Mouse (Mus musculus) lung, postnatal 36 days (tissue): ENCODE data around the gene Sez6l2.
"Not testable (repeated sequence)": the region's sequence is repeated elsewhere in the genome, so short reads cannot be mapped to it uniquely, and the experiment has no call there.

Source experiments
- DNase-seq: peaks from one replicate; pipeline ENCODE4 v3.0.0; 2022; ENCODE audit warnings: mixed read lengths

Gene Sez6l2

GRCm38 (mm10) chr7:126949793-126950646 lies at the start of gene Sez6l2:
Sez6l2 (plus strand) TSS chr7:126950563.
- DNase-seq = peak; percentile 89

GRCm38 (mm10) chr7:126905590-126905989 lies 44.8 kb upstream of the Sez6l2 start:
- DNase-seq = no peak

- DNase-seq = no peak
These were observed 35.5 kb upstream of the Sez6l2 start for GRCm38 (mm10) chr7:126914844-126915243.

DNA sequence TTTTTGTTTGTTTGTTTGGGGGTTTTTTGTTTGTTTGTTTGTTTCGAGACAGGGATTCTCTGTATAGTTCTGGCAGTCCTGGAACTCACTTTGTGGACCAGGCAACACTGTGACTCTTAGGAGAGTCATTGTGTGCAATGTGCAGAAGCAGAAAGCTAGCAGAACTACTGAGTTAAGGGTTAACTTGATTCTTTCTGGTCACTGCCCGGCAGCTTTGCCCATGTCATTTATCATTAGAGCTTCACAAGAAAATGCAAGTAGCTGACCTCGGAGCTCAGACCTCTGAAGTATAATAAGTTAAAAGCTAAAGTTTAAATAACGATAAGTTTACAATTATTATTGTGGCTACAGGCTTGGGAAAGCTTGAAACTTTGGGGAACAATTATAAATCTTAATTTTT lies 32.0 kb upstream of the Sez6l2 start:
- DNase-seq = not testable (repeated sequence)

DNA sequence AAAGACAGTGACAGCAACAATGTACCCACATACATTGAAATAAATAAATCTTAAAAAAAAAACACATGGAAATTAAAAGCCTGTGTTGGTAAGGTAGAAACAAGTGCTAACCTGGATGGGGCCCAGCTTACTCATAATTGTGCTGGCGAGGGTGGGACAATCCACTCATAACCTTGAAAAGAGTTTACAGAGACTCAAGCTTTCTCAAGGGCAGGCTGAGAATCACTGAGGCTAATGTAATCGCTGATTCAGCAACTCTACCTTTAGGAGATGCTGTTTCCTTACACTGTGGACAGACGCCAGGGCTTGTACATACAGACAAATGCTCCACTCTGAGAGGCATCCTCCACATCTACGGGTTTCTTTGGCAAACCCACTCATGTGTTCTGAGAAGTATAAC lies 30.4 kb upstream of the Sez6l2 start:
- no peak for DNase-seq

GRCm38 (mm10) chr7:126921563-126921962 lies 28.8 kb upstream of the Sez6l2 start:
- no peak for DNase-seq

DNA sequence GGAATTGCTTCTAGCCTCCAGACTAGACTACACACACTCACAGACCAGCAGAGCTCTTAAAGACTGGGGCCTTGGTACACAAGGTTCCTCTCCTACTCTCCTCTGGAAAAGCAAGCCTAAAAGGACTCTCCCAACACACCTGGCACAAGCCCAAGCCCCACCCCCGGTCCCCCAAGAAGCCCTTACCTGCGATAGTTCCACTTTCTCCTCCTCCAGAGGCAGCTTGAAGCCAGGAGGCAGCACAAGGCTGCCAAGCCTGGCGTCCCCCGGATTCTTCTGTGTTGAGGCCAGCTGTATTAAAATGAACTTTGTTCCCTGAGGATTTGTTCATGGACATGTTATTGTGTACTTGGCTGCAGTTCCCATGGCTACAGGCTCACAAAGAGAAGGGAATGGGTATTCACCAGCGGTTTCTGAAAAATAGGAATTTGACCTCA lies 27.7 kb upstream of the Sez6l2 start, which contains the start of gene Tmem219:
TSS of gene Tmem219 (minus strand) at position 294 of the 437 bp plus-strand sequence.
- DNase-seq = peak; percentile 84

DNA sequence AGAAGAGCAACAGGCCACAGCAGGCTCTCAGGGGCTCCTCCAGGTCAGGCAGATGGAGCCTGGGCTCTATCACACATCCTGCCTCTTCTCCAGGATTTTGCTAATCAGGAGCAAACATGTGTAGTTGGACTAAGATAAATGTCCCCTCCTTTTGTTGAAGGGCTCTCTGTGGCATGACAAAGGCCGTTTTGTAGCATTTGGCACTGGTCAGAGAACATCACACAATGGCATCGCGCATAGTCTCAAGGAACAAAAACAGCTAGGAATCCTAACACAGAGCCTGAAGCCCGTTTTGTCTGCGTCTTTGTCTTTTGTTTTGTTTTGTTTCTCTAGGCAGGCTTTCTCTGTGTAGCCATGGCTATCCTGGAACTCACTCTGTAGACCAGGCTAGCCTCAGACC lies 26.4 kb upstream of the Sez6l2 start:
- DNase-seq = no peak

DNA sequence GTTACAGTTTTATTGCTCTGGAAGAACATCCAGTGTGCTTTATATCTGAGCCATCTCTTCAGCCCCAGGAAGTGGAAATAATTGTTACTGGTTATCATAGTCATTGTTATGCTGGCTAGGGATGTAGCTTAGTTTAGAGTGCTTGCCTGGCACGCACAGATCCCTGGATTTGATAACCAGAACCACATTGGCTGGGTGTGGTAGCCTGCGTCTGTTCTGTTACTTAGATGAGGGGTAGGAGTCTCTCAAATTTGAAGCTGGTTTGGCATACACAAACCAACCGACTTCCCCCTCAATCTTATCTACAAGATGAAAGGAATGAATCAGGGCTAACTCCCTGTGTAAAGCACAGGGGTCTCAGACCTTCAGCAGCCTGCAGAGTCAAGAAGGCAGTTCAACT lies 24.1 kb upstream of the Sez6l2 start:
- DNase-seq = peak; percentile 19

GRCm38 (mm10) chr7:126928384-126929037 lies 21.9 kb upstream of the Sez6l2 start, which contains the start of gene Kctd13:
Kctd13 (plus strand) TSS chr7:126928879.
- peak; percentile 93 for DNase-seq

DNA sequence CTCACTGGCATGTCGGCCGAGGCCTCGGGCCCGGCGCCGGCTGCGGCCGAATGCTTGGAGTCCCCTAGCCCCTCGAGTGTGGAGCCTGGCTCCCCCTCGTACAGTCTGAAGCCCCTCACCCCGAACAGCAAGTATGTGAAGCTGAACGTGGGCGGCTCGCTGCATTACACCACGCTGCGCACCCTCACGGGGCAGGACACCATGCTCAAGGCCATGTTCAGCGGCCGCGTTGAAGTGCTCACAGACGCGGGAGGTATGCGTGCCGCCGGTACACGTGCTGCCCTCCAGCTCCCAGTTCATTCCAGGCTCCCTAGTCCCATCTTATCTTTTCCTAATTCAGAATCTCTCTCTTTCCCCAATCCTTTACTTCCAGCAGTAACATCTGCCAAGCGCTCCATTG lies 21.3 kb upstream of the Sez6l2 start:
- DNase-seq = peak; percentile 23

- no peak for DNase-seq
These were observed 17.7 kb upstream of the Sez6l2 start for GRCm38 (mm10) chr7:126932652-126933051.

GRCm38 (mm10) chr7:126941171-126941570 lies 9.2 kb upstream of the Sez6l2 start:
- DNase-seq = no peak

DNA sequence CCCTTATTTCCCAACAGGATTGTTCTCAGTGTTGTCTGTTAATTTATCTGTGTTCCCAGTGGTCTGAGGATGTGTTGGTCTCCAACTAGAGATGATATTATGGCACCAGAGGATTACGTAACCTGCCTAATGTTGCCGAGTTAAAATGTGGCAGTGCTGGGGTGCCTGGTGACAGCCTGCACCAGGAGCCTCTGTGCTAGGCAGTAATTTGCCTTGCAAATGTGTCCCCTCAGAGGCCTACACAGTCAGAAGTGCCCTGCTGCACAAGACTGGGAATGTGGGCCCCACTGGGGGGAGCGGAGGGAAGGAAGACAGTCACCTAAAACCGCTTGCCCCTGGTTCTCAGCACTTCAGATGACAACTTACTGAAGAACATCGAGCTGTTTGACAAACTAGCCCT lies 8.6 kb upstream of the Sez6l2 start:
- no peak for DNase-seq

DNA sequence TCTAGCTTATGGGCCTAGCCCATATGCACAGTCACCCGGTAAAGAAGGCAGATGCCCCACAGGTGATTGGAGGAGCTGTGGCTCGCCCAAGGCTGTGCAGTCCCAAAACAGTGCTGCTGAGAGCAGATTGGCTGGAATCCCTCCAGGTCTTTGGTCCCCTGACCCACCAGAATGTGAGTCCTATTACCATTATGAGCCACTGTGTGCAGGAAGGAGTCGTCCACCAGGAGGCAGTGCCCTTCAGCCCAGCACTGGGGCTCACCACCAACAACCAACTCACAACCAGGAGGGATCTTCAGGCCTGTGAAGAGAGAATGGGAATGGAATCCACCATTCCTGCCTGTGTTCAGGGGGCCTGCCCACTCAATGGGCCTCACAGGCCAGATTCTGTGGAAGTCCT lies 3.8 kb upstream of the Sez6l2 start:
- peak; percentile 42 for DNase-seq

GRCm38 (mm10) chr7:126948626-126949025 lies 1.7 kb upstream of the Sez6l2 start:
- DNase-seq = no peak

DNA sequence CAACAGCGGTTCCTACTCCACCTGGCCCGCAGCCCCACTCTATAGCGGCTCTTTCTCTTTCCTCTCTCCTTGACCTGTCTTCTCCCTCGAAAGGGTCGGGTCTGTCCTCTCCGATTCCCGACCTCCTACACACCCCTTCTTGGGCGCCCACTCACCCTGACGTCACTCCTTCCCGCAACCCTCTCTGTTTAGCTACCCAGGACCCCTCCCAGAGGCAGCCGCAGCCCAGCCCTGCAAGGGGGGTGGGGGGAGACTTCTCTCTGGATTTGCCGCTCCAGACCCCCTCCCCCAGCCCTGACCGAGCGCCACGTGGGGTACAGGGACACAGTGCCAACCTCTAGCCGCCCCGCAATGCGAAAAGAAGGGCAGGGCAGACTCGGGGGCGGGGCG lies 965 bp upstream of the Sez6l2 start, which contains the start of gene Asphd1:
TSS of gene Asphd1 (minus strand) at position 180 of the 390 bp plus-strand sequence.
- no peak for DNase-seq

- no peak for DNase-seq
These were observed 568 bp downstream of the Sez6l2 start for GRCm38 (mm10) chr7:126950647-126951615.

GRCm38 (mm10) chr7:126951741-126952140 lies 1.4 kb downstream of the Sez6l2 start:
- DNase-seq = no peak

DNA sequence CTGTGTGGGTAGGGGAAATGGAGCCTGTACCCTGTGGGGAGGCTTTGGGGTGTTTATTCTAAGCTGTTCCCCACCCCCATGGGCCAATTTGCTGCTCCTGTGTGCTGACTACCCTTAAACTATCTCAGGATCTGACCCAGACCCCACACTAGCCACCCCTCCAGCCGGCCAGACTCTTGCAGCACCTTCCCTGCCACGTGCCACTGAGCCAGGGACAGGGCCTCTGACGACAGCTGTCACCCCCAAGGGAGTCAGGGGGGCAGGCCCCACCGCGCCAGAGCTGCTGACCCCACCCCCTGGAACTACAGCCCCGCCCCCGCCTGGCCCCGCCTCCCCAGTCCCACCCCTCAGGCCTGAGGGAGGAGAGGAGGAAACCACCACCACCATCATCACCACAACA lies 2.3 kb downstream of the Sez6l2 start:
- no peak for DNase-seq

- DNase-seq = no peak
These were observed 4.8 kb downstream of the Sez6l2 start for GRCm38 (mm10) chr7:126955125-126955524.

- DNase-seq = no peak
These were observed 9.4 kb downstream of the Sez6l2 start for GRCm38 (mm10) chr7:126959780-126960179.

DNA sequence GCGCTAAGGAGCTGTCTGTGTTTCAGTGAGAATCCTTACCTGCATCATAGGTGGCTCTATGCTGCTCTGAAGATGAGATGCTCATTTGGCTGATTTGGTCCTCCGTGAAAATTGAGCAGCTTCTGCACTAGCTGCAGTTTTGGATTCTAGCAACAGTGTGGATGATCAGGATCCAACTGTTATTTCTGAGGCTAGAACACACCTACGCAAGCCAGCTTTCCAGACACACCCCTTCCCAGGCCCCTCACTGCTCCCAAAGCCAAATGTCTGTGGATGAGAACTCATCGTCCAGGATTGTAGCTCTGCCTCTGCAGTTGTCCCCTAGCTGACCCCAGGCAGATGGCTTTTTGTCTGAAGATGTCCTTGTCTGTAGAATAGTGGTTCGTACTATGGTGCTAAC lies 10.7 kb downstream of the Sez6l2 start:
- DNase-seq = no peak
